Mouse (Mus musculus) bone marrow, adult 2 months (tissue): Measurements from ENCODE around the gene Tmed6. TPM values are rescaled to one million over a fixed set of nuclear protein-coding genes. Genes with fewer than 3 reads are reported as not detected.
A peak's percentile ranks its signal among the peaks of the same experiment; 100 is the strongest.

Experiments used
- H3K27ac ChIP-seq: fragments of 200-500 bp; 2 replicates; pipeline ENCODE4 v1.5.1; 2012; ENCODE audit warnings: low read depth, mild to moderate bottlenecking, control low read depth, inconsistent platforms, low read length; ENCODE audit not compliant: control insufficient read depth, poor library complexity, insufficient read depth
- H3K4me1 ChIP-seq: fragments of 200-500 bp; 2 replicates; pipeline ENCODE4 v1.6.1; 2011; ENCODE audit warnings: low read length; ENCODE audit not compliant: control insufficient read depth, insufficient read depth
- H3K4me3 ChIP-seq: fragments of 200-500 bp; replicated peaks from 2 replicates; pipeline ENCODE3; 2011; ENCODE audit warnings: mild to moderate bottlenecking, low read depth, low read length, control low read depth; ENCODE audit not compliant: control insufficient read depth
- CTCF ChIP-seq: fragments of 200-500 bp; IDR thresholded peaks from 2 replicates; pipeline ENCODE4 v1.5.1; 2011; ENCODE audit warnings: low read length, control low read depth; ENCODE audit not compliant: control insufficient read depth, insufficient read depth
- POLR2A ChIP-seq: fragments of 200-500 bp; IDR thresholded peaks from 2 replicates; pipeline ENCODE4 v1.6.1; 2011; ENCODE audit warnings: low read depth, mild to moderate bottlenecking, control low read depth, low read length, borderline replicate concordance; ENCODE audit not compliant: control insufficient read depth
- WGBS: fragments of 180-500 bp; shearing (Covaris S2); methylation state at CpG from one replicate; pipeline ENCODE4 v1.1.7; 2018; 5-methylcytosine and 5-hydroxymethylcytosine counted together
- polyA plus RNA-seq: library from polyadenylated mRNA; stranded (reverse); fragments of >200 nt; gene quantifications from 2 replicates; pipeline ENCODE4 v1.2.4, GENCODE M21; 2011; ENCODE audit warnings: low replicate concordance; ENCODE audit not compliant: missing spikeins, insufficient read depth, insufficient read length

The Tmed6 gene
- polyA plus RNA-seq, 1 experiment: not detected

- peaks cover 2% of the 10 kb centered on the region; the same call in 1 of the 2 replicates for H3K4me1 ChIP-seq
- H3K4me3 ChIP-seq: peak overlapping the region; percentile 88
- TF ChIP-seq CTCF (no peak), POLR2A (no peak)
- H3K27ac ChIP-seq: peak overlapping the region; percentile 87
- WGBS: under 1% methylated on average over 40 of the region's 40 CpGs
These were observed 33.8 kb downstream of the Tmed6 start for GRCm38 (mm10) chr8:107031577-107032090.

- peaks cover 2% of the 10 kb centered on the region; the same call in 1 of the 2 replicates for H3K4me1 ChIP-seq
These were observed 34.5 kb downstream of the Tmed6 start, which contains the start of gene Vps4a for GRCm38 (mm10) chr8:107030650-107031576. Vps4a (plus strand) TSS chr8:107031222.

GRCm38 (mm10) chr8:107030058-107030457 is 35.4 kb downstream of the Tmed6 start:
- H3K27ac ChIP-seq: no peak overlapping the region
- TF ChIP-seq CTCF: no peak
- no peak for TF ChIP-seq POLR2A
- H3K4me3 ChIP-seq: no peak overlapping the region
- H3K4me1 ChIP-seq: peaks cover 2% of the 10 kb centered on the region; the same call in 1 of the 2 replicates
- WGBS: 55% methylated on average over 5 of the region's 5 CpGs

More at GRCm38 (mm10) chr8:107030650-107031576, 34.5 kb downstream of the Tmed6 start, which contains the start of gene Vps4a:
- Histone ChIP-seq H3K27ac (peak within 1 kb of the TSS; percentile 87), H3K4me3 (peak within 1 kb of the TSS; percentile 88)
- TF ChIP-seq POLR2A (peak; percentile 61; the same call in 1 of the 2 replicates), CTCF (peak; percentile 81)
- 7% methylated on average over 66 of the region's 66 CpGs for WGBS

- 82% methylated on average over 3 of the region's 3 CpGs for WGBS
- Histone ChIP-seq H3K4me3 (no peak overlapping the region), H3K4me1 (peaks cover 2% of the 10 kb centered on the region; the same call in 1 of the 2 replicates), H3K27ac (no peak overlapping the region)
- TF ChIP-seq POLR2A (no peak), CTCF (no peak)
These were observed 36.1 kb downstream of the Tmed6 start for GRCm38 (mm10) chr8:107029310-107029709.

- Histone ChIP-seq H3K4me1 (no peaks in the 10 kb centered on the region), H3K4me3 (no peak overlapping the region), H3K27ac (no peak overlapping the region)
- 80% methylated on average over 8 of the region's 8 CpGs for WGBS
- TF ChIP-seq POLR2A: no peak
- TF ChIP-seq CTCF: no peak
These were observed 42.0 kb downstream of the Tmed6 start for GRCm38 (mm10) chr8:107023479-107023878.

- H3K4me3 ChIP-seq: no peak overlapping the region
- TF ChIP-seq POLR2A (no peak), CTCF (no peak)
- H3K27ac ChIP-seq: no peak overlapping the region
- H3K4me1 ChIP-seq: no peaks in the 10 kb centered on the region
- 88% methylated on average over 1 of the region's 1 CpGs for WGBS
These were observed 50.5 kb downstream of the Tmed6 start for GRCm38 (mm10) chr8:107014915-107015314.

- H3K4me3 ChIP-seq: no peak overlapping the region
- no peak overlapping the region for H3K27ac ChIP-seq
- H3K4me1 ChIP-seq: no peaks in the 10 kb centered on the region
- TF ChIP-seq POLR2A (no peak), CTCF (no peak)
- 79% methylated on average over 2 of the region's 2 CpGs for WGBS
These were observed 52.8 kb downstream of the Tmed6 start for GRCm38 (mm10) chr8:107012666-107013065.

Other genes starting within 250 kb of the Tmed6 start
- gene Has3, start 195.4 kb downstream of the Tmed6 start, polyA plus RNA-seq: not detected in 2 replicates
- 7.0 and 18.9 TPM in 2 replicates for gene Utp4, start 172.0 kb downstream of the Tmed6 start, polyA plus RNA-seq
- 1.7 and 5.2 TPM in 2 replicates for gene Sntb2, start 129.9 kb downstream of the Tmed6 start, polyA plus RNA-seq
- gene Vps4a, start 34.4 kb downstream of the Tmed6 start, polyA plus RNA-seq: 19.6 and 34.5 TPM in 2 replicates
- gene Pdf, start 17.0 kb downstream of the Tmed6 start, polyA plus RNA-seq: 2.9 and 8.9 TPM in 2 replicates
- gene Cog8, start 9.0 kb downstream of the Tmed6 start, polyA plus RNA-seq: 8.4 and 14.6 TPM in 2 replicates
- gene Nip7, start 8.8 kb downstream of the Tmed6 start, polyA plus RNA-seq: 23.1 and 59.8 TPM in 2 replicates
- gene Terf2, start 30.9 kb upstream of the Tmed6 start, polyA plus RNA-seq: 24.3 and 24.7 TPM in 2 replicates
- gene Cyb5b, start 85.0 kb upstream of the Tmed6 start, polyA plus RNA-seq: 12.1 and 19.4 TPM in 2 replicates
- 6.7 and 18.8 TPM in 2 replicates for gene Nfat5, start 227.8 kb upstream of the Tmed6 start, polyA plus RNA-seq